Mouse (Mus musculus) adrenal gland, postnatal 4 days (tissue): ENCODE measurements around the gene P2rx1. TPM values are rescaled to one million over a fixed set of nuclear protein-coding genes. Genes with fewer than 3 reads are reported as not detected.

Source experiments
- microRNA-seq: library from miRNA; unstranded; fragments of <30 nt; microRNA quantifications from one replicate; pipeline ENCODE4 v1.2.0, GENCODE M21; 2021
- total RNA-seq, 2 experiments: library from RNA; stranded (reverse); gene quantifications; 2 replicates each; pipeline ENCODE4 v1.2.3; 2021

Gene P2rx1
- total RNA-seq, 2 experiments from 2014 or later: 1.3 to 3.2 TPM

Small RNAs within 50 kb of the gene (microRNA-seq; reads per million reads assigned to microRNA genes)
- gene Gm44467: not detected

Other genes with a start within 250 kb of the P2rx1 start
- gene Cyb5d2, start 203.0 kb upstream of the P2rx1 start, total RNA-seq: 10 to 100 TPM; 12.5 to 13.6 TPM
- 10 to 100 TPM; 38.6 to 41.7 TPM for gene Zzef1, start 202.9 kb upstream of the P2rx1 start, total RNA-seq
- gene Atp2a3, start 37.9 kb upstream of the P2rx1 start, total RNA-seq: 10 to 100 TPM; 16.6 to 18.3 TPM
- gene Camkk1, start 19.9 kb downstream of the P2rx1 start, total RNA-seq: 1 to 10 TPM; 2.5 to 2.6 TPM
- gene Ncbp3, start 48.7 kb downstream of the P2rx1 start, total RNA-seq: 10 to 100 TPM; 15.2 to 17.2 TPM
- under 1 TPM; 0.42 to 0.45 TPM for gene Itgae, start 91.5 kb downstream of the P2rx1 start, total RNA-seq
- 1 to 10 TPM; 4.6 to 5.9 TPM for gene Haspin, start 139.2 kb downstream of the P2rx1 start, total RNA-seq
- gene P2rx5, start 161.3 kb downstream of the P2rx1 start, total RNA-seq: 1 to 10 TPM; 1.8 to 2.7 TPM
- gene Emc6, start 177.9 kb downstream of the P2rx1 start, total RNA-seq: 10 to 100 TPM; 60.5 to 72.1 TPM
- gene Tax1bp3, start 178.0 kb downstream of the P2rx1 start, total RNA-seq: 10 to 100 TPM; 74.0 to 82.4 TPM
- 10 to 100 TPM; 19.1 to 19.4 TPM for gene Ctns, start 199.9 kb downstream of the P2rx1 start, total RNA-seq
- gene Shpk, start 200.4 kb downstream of the P2rx1 start, total RNA-seq: 1 to 10 TPM; 6.8 to 9.0 TPM
- under 1 TPM; 0.14 to 0.22 TPM for gene Trpv1, start 235.2 kb downstream of the P2rx1 start, total RNA-seq